Mouse (Mus musculus) skeletal muscle tissue, adult 2 months (tissue): ENCODE measurements around the gene Nploc4.
A peak's percentile ranks its signal among the peaks of the same experiment; 100 is the strongest.
"Not testable (repeated sequence)": the region's sequence is repeated elsewhere in the genome, so short reads cannot be mapped to it uniquely, and the experiment has no call there.

Source experiments
- DNase-seq: peaks from one replicate; pipeline ENCODE4 v3.0.0-alpha.2; 2012; ENCODE audit warnings: low read depth, low spot score

Nploc4 gene

DNA sequence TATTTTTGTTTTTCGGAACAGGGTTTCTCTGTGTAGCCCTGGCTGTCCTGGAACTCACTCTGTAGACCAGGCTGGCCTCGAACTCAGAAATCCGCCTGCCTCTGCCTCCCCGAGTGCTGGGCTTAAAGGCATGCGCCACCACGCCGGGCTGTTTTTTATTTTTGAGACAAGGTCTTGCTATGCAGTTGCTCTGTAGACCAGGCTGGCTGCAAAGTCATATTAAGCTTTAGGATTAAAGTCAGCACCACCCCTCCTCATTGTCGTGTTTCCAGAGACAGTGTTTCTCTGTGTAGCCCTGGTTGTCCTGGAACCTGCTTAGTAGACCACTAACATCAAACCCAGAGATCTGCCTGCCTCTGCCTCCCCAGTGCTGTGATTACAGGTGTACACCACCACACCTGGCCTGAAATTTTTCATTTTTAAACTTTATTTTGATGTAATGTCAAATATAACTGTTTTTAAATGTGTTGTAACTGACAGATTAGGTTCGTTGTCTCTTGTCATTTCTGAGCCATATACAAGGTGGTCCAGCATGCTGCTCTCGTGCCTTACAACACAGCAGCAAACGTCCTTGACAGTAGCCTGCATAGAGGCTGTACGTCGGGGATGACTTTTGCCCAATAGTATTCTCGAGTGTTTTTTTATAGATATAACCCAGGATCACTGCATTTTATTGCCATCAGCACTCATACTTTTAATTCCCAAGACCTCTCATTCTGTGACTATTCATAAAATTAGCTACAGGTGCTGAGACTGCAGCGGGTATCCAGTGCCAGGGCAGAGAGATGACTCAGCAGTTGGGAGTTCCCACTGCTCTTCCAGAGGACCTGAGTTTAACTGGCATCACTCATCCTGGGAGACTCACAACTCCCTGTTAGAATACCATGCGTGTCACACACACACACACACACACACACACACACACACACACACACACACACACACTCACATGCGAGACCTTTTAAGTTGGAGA lies 82.9 kb downstream of the Nploc4 start:
- no peak for DNase-seq

DNA sequence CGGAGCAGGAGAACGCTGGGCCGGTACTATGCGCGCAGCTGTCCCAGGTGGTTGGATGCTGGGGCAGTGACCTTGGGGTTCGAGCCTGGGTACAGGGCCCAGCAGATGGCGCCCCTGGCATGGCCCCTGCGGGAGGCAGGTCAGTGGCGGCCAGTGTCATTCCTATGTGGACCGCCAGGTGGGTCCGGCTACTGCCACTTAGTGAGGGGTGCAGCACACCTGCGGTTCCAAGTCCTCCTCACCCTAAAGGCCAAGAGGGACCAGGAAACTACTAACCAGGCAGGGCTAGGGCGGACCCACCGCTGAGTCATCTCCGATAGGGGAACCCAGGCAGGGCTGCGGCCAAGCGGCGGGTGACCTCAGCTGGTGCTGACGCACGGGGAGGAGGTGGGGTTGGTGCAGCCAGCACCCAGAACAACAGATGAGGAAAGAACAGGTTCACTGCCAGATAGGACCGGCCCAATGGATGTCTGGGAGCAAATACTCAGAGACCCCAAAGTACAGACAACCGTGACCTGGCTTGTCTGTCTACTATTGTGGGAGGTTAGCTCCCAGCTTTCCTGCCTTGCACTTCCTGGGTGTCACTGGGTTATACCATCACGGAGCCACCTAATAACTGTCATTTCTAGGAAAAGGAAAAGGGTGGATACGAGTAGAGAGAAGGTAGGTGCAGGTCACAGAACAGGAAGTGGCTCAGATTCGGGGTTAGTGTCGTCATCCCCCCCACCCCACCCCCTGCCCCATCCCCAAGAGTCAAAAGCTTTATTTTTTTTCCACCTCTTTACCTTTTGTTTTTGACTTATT lies 83.8 kb downstream of the Nploc4 start:
- peak; percentile 90 for DNase-seq

DNA sequence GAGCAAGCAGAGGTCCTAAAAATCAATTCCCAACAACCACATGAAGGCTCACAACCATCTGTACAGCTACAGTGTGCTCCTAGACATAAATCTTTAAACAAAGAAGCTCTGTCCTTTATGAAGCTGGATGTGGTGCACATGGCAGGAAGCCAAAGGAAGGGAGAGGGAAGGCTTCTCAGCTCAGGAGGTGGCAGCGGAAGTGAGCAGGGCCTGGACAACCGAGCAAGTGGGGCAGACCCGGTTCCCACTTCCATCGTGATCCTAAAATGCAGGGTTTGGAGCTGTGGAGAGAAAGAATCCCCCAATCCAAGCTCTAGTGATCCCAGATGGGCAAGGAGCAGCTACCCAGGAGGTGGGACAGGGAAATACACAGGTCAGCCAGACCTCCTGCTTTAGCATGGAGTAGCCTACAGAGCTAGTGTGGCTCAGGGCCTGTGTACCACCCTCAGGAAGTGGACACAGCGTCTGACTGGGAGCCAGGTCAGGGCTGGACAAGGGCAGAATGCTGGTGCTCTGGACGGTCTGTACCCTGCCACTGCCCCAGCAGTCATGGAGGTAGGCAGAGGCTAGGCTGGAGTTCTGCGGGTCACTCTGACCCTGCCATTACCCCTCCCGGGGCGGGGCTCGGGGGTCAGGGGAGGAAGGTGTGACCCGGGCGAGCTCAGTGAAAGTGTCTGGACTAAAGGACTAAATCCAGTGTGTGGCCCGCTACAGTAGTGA lies 84.8 kb downstream of the Nploc4 start:
- peak; percentile 58 for DNase-seq

DNA sequence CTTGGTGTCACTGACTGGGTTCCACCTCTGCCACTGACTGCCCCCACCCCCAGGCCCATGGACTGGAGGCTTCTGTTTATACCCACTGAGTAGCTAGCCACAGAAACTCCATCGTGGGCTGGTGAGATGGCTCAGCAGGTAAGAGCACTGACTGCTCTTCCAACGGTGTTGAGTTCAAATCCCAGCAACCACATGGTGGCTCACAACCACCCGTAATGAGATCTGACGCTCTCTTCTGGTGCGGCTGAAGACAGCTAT lies 85.5 kb downstream of the Nploc4 start:
- DNase-seq: not testable (repeated sequence)

DNA sequence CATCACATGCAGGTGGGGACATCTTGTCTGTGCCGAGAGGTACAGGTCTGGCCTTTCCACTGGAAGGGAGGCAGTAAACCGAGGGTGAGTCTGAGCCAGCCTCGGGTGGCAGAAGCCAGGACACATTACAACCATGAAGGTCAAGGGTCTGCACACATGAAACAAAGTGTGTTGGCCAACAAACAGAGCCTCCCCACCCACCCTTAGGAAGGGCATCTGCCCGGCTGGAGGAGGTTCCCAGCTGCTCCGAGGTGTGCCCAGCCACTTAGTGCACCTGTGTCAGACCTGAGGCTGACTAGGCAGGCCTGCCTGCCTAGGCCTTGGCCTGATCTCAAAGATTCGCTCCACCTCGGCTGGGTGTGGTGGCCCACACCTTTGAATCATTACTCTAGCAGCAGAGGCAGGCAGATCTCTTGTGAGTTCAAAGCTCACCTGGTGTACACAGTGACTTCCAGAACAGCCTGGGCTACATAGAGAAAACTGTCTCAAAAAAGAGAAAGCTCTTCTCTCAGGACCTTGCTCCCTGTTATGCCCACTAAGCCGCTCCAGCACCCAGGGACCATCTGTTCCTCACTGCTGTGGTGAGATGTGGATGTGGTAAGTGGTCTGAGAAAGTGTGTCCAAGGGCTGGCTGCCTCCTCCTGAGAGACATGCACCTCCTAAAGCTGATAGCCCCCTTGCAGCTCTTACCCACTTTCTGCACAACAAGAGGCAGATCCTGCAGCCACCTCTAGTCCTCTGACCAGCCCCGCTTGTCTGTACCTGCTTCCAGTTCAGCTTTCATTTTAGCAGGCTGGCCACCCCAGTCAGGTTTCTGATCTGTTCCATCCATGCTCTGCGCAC lies 86.0 kb downstream of the Nploc4 start:
- no peak for DNase-seq

DNA sequence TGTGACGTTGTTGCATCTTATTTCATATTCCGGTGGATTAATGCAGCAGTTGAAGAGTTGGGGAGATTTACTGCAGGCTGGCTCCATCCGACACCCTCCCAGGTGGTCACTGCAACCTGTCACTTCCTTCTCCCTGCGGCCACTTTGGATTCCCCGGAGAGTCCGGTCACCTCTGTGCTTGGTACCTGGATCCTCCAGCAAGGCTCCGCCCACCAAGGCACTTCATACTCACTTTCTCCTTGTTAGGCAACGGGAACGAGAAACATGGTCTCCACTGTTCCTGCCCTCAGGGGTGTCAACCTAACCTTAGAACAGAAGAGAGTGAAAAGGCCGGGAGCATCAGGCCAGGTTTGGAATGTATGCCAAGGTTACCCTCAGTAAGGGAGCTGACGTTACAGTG lies 86.8 kb downstream of the Nploc4 start:
- DNase-seq: peak; percentile 55

DNA sequence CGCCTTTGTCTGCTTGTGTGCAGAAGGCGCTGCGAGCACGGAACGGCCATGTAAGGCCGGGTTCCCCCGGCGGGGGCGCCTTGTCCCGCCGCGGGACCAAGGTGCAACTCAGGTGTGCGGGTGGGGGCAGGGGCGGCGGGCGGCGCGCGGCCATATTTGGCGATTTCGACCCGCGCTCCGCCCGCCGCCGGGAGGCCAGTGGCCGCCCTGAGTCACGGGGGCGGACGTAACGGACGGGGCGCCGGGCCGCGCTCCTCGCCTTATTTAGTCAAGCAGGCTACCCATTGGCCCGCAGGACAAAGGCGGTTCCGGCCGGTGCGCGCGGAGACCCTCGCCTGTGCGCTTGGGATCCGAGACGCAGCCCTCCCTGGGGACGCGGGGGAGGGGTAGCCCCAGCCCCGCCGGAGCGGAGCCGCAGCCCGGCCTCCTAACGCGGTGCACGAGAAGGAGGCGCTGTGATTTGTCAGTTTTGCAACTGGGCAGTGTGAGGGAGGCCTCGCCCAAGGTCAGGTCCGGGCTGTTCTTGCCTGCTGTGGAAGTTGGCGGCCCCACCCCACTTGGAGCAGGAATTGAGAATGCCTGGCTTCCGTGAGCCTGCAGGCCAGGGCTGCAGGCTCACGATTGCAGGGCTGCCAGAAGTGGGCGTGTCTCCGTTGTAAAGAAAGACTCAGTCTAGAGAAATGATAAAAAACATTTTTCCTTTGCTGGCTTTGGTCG lies 87.4 kb downstream of the Nploc4 start:
- peak; percentile 97 for DNase-seq

DNA sequence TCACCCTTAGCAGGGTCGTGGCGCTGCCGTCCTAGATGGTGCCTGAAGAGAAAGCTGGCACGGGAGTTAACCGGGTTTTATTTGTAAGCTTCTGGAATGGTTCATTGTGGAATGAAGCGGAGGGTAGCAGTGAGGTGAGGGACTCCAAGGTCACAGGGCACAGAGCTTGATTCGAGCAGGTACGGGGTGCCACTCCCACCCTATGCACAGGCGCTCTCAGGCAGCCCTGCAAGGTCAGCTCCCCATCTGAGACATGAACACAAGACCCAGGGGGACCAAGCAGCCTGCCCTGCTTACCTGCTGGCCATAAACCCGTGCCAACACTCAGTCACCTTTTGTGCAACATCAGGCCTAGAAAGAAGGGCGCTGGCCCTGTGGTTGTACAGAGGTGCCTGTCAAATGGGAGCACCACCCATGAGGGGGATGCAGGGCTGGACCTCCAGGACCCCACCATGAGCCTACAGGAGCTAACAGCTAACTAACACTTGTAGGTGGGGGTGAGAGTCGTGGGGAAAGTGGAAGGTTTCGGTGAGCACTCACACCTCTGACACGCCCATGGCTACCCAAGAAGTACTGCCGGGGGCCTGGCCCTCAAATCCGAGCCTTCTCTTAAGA lies 88.0 kb downstream of the Nploc4 start:
- peak; percentile 73 for DNase-seq

DNA sequence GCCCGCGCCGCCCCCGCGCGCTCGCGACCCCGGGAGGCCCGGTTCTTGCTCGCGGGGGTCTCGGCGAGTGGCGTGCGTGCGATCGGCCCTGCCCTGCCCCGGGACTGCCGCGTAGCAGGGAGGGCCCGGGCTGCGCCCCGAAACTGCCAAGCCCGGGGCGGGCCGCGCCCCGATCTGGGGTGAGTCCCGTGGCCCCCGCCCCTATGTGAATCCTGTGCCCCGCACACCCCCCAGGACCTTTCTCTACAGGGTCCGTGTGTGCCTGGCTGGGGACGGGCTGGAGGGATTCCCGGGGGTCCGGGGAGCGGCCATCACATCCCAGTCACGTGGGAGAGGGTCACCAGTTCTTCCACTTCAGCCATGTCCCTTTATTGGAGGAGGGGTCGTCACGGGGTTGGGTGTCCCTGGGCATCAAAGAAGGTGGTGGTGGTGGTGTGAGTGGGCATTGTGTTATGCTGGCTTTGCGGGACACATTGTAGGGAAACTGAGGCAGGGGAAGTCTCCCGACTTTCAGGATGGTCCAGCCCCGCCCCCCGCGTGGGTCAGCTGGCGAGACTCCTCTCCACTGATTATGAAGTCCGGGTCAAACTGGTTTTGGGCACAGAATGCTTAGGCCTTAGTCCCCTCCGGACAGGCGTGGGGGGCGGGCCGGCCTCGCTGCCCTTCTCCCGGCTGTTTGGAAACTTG lies 88.7 kb downstream of the Nploc4 start:
- peak; percentile 69 for DNase-seq

DNA sequence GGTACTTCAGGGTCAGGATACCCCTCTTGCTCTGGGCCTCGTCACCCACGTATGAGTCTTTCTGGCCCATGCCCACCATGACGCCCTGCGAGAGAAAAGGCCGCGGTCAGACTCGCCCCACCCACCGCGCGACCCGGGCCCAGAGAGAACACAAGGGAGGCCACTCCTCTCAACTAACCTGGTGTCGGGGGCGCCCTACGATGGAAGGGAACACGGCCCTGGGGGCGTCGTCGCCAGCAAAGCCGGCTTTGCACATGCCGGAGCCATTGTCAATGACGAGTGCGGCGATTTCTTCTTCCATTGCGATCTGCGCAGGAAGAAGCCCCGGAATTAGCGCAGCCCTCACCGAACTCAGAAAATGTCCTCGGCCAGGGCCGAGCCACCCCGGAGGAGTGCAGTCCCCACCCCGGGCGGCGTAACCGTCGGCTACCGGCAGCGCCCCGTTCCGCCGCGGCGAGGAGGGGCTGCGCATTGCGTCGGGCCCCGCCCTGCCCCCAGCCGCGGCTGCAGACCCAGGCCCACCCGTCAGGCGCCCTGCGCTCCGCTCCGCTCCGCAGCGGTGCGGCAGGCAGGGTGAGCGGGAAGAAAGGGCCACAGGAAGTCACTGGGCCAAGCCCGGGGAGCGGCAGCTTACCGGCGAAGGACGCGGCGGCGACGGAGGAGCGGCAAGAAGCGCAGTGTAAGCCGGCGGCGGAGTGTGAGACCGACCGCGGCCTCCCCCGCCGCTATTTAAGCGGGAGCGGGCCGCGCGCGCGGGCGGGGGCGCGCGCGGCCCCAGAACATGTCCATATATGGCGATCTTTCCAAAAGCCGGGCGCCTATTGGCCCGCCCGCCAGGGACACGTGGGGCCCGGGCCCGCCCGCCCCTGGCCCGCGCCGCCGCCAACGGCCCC lies 89.5 kb downstream of the Nploc4 start, which contains the start of gene Actg1:
Actg1 (minus strand) TSS at position 752 of the 893 bp plus-strand sequence.
- peak; percentile 93 for DNase-seq

DNA sequence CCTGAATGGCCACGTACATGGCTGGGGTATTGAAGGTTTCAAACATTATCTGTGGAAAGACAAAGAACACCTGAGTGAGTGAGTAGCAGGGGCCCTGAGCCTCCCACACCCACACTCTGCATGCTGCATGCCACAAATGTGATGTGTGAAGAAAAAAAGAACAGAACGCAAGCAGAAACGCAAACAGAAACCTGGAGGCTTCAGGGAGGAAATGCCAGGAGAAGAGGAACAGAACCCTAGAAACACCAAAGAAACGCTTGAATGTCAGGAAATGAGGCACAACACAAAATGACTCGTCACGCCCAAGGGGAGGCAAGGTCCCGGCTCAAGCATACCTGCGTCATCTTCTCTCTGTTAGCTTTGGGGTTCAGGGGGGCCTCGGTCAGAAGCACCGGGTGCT lies 90.2 kb downstream of the Nploc4 start:
- DNase-seq: no peak

DNA sequence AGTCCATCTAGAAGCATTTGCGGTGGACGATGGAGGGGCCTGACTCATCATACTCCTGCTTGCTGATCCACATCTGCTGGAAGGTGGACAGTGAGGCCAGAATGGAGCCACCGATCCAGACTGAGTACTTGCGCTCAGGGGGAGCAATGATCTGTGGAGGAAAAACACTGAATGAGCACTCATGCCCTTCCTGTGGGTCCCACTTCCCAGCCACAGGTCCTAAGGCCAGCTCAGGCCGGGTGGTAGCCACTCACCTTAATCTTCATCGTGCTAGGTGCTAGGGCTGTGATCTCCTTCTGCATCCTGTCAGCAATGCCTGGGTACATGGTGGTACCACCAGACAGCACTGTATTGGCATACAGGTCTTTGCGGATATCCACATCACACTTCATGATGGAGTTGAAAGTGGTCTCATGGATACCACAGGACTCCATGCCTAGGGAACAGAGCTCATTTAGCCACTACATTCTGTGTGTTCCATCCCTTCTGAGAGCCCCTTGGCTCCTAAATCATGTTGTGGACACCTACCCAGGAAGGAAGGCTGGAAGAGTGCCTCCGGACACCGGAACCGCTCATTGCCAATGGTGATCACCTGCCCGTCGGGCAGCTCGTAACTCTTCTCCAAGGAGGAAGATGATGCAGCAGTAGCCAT lies 91.0 kb downstream of the Nploc4 start:
- not testable (repeated sequence) for DNase-seq

DNA sequence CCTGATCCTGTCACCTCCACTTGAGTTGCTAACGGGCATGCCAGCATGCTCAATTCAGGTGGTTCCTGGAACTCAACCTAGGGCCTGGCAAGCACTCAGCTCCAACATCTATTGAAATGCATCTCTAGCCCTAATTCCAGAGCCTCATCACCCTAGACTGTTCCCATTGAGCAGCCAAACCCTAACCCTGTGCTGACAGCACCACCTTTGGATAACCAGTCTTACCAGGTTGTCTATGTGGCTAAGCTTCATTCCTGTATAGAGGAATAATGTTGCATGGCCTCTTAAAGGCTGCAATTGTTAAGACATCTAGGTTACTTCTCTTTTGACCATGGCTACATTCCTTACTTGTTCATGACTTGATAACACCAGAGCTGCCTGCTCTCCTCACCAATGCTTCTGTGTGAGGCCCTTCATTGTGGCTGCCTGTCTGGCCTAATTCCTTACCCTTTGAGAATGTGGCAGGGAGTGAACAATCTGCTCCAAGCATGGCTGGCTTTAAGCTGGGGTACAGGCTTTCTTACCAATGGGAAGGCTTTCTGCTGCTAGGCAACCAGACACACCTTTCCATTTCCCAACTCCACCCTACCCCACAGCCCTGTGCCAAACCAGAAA lies 92.3 kb downstream of the Nploc4 start:
- peak; percentile 61 for DNase-seq

DNA sequence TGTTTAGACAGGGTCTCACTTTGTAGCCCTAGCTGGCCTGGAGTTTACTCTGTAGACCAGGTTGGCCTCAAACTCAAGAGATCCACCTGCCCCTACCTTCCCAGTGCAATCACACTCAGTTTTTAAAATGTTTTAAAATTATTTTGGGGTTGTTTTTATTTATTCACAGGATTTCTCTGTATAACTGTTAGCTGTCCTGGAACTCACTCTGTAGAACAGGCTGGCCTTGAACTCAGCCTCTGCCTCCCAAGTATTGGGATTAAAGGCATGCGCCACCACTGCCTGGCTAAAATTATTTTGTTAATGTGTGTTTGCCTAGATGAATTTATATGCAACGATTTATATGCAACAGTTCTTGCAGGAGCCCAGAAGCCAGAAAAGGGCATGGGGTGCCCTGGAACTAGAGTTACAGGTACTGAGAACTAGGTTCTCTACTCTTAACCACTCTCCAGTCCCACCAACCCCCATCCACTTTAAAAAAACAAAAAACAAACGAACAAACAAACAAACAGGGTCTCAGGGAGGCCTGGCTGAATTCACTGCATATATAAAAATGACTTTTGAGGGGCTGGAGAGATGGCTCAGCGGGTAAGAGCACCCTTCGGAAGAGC lies 93.1 kb downstream of the Nploc4 start:
- DNase-seq: no peak

DNA sequence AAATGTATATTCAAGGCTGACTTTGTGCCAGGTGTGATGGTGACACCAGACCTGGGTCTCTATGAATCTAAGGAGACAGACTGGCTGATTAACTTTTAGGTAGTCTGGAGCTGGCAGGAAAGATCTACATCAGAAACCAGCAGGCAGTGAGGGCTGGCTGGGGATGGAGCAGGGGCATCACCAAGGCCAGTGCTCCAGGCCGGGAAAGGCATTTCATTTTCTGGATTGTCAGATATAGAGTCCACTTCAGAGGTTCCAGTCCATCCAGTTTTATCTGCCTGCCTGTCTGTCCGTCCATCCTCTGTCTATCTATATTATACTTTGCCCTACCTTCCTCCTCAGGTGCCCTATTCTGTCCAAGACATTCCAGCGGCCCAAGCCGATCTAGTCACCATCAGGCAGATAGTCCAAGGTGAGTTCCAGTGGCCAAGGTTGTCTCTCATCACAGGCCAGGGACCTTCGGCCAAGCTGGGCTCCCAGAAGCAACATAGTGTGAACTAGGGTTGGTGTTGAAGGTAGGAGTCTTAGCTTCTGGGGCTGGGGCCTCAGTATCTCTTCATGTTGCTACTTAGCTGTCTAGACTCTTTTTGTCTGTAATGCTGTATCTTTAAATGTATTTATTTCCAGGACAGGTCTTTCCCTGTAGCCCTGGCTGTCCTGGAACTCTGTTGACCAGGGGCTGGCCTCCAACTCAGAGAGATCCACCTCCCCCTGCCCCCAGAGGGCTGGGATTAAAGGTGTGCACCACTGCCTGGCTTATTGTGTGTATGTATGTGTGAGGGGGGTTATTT lies 93.8 kb downstream of the Nploc4 start:
- no peak for DNase-seq

DNA sequence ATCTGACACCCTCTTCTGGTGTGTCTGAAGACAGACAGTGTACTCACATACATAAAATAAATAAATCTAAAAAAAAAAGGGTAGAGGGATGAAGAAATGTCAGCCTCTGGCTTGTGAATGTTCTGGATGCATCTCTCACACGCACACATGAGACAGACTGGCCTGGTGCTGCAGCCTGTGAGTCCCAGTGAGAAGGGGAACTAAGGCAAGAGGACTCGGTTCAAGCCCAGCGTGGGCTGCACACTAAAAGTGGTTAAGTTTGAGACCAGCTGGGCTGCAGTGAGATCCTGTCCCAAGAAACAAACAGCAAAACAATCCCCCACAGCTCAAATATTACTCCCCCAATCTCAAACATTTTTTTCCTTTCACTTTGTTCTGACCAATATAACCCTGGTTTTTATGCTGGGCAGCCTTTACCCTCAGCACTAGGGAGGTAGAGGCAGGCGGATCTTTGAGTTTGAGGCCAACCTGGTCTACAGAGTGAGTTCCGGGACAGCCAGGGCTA lies 94.8 kb downstream of the Nploc4 start:
- DNase-seq: no peak
